Mouse (Mus musculus) bone marrow, adult 2 months (tissue): ENCODE data around the gene Ube3b. TPM values are rescaled to one million over a fixed set of nuclear protein-coding genes. Genes with fewer than 3 reads are reported as not detected.

Experiments
- H3K27ac ChIP-seq: fragments of 200-500 bp; 2 replicates; pipeline ENCODE4 v1.5.1; 2012; ENCODE audit warnings: low read depth, mild to moderate bottlenecking, control low read depth, inconsistent platforms, low read length; ENCODE audit not compliant: control insufficient read depth, poor library complexity, insufficient read depth
- H3K4me1 ChIP-seq: fragments of 200-500 bp; 2 replicates; pipeline ENCODE4 v1.6.1; 2011; ENCODE audit warnings: low read length; ENCODE audit not compliant: control insufficient read depth, insufficient read depth
- H3K4me3 ChIP-seq: fragments of 200-500 bp; replicated peaks from 2 replicates; pipeline ENCODE3; 2011; ENCODE audit warnings: mild to moderate bottlenecking, low read depth, low read length, control low read depth; ENCODE audit not compliant: control insufficient read depth
- CTCF ChIP-seq: fragments of 200-500 bp; IDR thresholded peaks from 2 replicates; pipeline ENCODE4 v1.5.1; 2011; ENCODE audit warnings: low read length, control low read depth; ENCODE audit not compliant: control insufficient read depth, insufficient read depth
- POLR2A ChIP-seq: fragments of 200-500 bp; IDR thresholded peaks from 2 replicates; pipeline ENCODE4 v1.6.1; 2011; ENCODE audit warnings: low read depth, mild to moderate bottlenecking, control low read depth, low read length, borderline replicate concordance; ENCODE audit not compliant: control insufficient read depth
- WGBS: fragments of 180-500 bp; shearing (Covaris S2); methylation state at CpG from one replicate; pipeline ENCODE4 v1.1.7; 2018; 5-methylcytosine and 5-hydroxymethylcytosine counted together
- polyA plus RNA-seq: library from polyadenylated mRNA; stranded (reverse); fragments of >200 nt; gene quantifications from 2 replicates; pipeline ENCODE4 v1.2.4, GENCODE M21; 2011; ENCODE audit warnings: low replicate concordance; ENCODE audit not compliant: missing spikeins, insufficient read depth, insufficient read length

Ube3b gene
- 27.8 and 51.0 TPM in 2 replicates for polyA plus RNA-seq

DNA sequence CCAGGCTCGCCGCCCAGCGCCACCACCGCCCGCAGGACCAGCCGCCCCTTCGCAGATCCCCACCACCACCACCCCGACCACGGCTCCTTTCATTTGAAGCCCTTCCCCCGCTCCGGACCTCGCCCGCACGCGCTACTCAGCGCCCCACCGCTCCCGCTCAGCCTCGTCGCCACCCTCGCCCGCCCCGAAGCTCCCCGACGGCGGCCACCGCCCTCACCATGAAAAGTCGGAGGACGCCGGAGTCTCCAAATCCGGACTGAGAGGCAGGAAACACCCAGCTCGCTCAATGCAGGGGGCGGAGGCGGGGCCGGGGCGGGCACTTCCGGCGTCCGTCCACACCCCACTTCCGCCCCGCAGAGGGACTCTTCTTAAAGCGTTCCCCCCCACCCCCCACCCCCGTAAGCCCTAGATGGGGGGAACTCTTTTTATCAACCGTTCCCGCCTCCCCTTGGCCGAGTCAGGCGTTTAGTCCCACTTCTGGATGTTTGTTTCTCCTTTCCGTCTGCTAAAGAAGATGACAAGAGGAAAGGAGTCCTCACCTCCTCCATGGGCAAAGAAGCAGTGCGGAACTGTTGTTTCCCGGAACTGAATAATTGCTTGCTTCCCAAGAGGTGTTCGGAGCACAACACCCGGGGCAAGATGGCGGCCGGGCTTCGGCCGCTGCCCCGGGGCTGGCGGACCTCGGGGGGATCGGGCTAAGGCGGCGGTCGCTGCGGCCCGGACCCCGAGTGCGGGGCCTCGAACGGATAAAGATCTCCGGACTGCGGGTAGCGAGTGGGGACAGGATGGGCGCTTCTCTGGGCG, at the start of gene Ube3b, which contains the start of gene Kctd10:
TSS of gene Ube3b (plus strand) at position 399 of the 804 bp plus-strand sequence.
TSS of gene Kctd10 (minus strand) at position 300 of the 804 bp plus-strand sequence.
- Histone ChIP-seq H3K4me3 (peak within 1 kb of the TSS; percentile 83), H3K27ac (peak within 1 kb of the TSS; percentile 94), H3K4me1 (peaks cover 6% of the 10 kb centered on the region)
- TF ChIP-seq POLR2A: peak; percentile 85; the same call in 1 of the 2 replicates
- no peak for TF ChIP-seq CTCF
- 1% methylated on average over 74 of the region's 74 CpGs for WGBS

GRCm38 (mm10) chr5:114342996-114343395, 37.4 kb upstream of the Ube3b start:
- Histone ChIP-seq H3K27ac (no peak overlapping the region), H3K4me3 (no peak overlapping the region), H3K4me1 (no peaks in the 10 kb centered on the region; the same call in 1 of the 2 replicates)
- TF ChIP-seq CTCF (no peak), POLR2A (no peak)
- 69% methylated on average over 5 of the region's 5 CpGs for WGBS

DNA sequence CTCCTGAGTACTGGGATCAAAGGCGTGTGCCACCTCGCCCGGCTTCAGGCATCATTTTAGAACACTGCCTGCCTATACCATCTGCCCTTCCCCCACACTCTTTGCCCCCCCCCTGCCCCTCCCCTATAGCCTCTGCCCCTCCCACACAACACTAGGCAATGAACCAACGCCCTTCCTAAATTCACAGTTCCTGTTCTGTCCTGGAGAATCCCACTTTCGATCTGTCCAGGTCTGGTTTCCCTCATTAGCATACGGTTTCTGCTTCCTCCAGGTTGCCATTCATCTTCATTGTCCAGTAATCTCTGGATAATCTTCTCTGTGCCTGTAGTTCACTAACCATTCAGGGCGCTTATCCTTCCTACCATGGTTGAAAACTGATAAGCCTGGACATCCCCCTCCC, 36.8 kb upstream of the Ube3b start:
- TF ChIP-seq CTCF (no peak), POLR2A (no peak)
- WGBS: 67% methylated on average over 7 of the region's 7 CpGs
- Histone ChIP-seq H3K4me3 (no peak overlapping the region), H3K27ac (no peak overlapping the region), H3K4me1 (no peaks in the 10 kb centered on the region; the same call in 1 of the 2 replicates)

- 56% methylated on average over 3 of the region's 3 CpGs for WGBS
- TF ChIP-seq POLR2A: no peak
- no peak for TF ChIP-seq CTCF
These were observed 34.9 kb upstream of the Ube3b start for GRCm38 (mm10) chr5:114345538-114345937.

DNA sequence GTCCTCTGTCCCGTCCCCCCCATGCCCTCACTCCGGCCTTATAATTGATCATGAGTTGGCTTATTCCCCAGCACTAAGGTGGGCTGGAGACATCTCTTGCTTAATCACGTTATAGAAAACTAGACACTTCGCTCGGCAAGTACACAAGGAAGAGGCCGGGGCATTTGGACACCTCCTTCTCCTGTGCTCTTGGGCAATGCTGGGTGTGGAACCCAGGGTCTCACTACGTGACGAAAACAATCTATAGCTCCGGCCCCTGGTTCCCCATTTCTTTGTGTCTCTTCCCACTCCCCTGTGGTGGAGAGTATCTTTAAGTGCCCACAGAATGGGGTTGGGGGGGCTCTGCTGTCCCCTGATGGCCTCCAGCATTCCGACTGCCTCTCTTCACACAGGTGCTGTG, 33.4 kb upstream of the Ube3b start:
- WGBS: 54% methylated on average over 10 of the region's 10 CpGs
- TF ChIP-seq POLR2A (no peak), CTCF (no peak)

More at GRCm38 (mm10) chr5:114345538-114345937, 34.9 kb upstream of the Ube3b start:
- Histone ChIP-seq H3K4me1 (no peaks in the 10 kb centered on the region; the same call in 1 of the 2 replicates), H3K27ac (no peak overlapping the region), H3K4me3 (no peak overlapping the region)

DNA sequence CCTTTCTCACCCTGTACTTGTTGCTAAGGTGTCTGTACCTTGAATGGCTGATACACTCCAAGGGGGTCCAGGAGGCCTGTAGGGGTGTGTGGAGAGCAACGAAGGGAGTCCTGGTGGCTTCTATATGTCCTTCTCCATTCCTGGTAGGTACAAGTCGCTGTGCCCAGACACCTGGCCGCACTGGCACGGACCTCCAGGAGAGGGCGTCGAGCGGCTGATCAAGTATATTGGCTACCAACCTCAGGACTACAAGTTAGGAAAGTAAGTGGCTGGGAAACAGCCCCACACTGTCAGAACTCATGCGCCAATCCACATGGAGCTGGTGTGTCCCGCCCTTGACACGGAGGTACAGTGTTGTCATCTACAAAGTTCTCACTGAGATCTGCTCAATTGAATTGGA, 28.9 kb upstream of the Ube3b start:
- 70% methylated on average over 10 of the region's 10 CpGs for WGBS
- TF ChIP-seq CTCF (peak; percentile 23; the same call in 1 of the 2 replicates), POLR2A (no peak)
- Histone ChIP-seq H3K27ac (no peak overlapping the region), H3K4me1 (no peaks in the 10 kb centered on the region), H3K4me3 (no peak overlapping the region)

More for the DNA sequence above, 33.4 kb upstream of the Ube3b start:
- Histone ChIP-seq H3K4me3 (no peak overlapping the region), H3K4me1 (no peaks in the 10 kb centered on the region; the same call in 1 of the 2 replicates), H3K27ac (0 out of 2 replicates have a peak overlapping the region, but pooled peaks have one; percentile 41)

GRCm38 (mm10) chr5:114356250-114356935, 24.0 kb upstream of the Ube3b start:
- WGBS: 19% methylated on average over 7 of the region's 7 CpGs
- no peak overlapping the region for H3K27ac ChIP-seq
- H3K4me3 ChIP-seq: no peak overlapping the region
- TF ChIP-seq POLR2A: no peak
- TF ChIP-seq CTCF: peak; percentile 48
- H3K4me1 ChIP-seq: no peaks in the 10 kb centered on the region; the same call in 1 of the 2 replicates

DNA sequence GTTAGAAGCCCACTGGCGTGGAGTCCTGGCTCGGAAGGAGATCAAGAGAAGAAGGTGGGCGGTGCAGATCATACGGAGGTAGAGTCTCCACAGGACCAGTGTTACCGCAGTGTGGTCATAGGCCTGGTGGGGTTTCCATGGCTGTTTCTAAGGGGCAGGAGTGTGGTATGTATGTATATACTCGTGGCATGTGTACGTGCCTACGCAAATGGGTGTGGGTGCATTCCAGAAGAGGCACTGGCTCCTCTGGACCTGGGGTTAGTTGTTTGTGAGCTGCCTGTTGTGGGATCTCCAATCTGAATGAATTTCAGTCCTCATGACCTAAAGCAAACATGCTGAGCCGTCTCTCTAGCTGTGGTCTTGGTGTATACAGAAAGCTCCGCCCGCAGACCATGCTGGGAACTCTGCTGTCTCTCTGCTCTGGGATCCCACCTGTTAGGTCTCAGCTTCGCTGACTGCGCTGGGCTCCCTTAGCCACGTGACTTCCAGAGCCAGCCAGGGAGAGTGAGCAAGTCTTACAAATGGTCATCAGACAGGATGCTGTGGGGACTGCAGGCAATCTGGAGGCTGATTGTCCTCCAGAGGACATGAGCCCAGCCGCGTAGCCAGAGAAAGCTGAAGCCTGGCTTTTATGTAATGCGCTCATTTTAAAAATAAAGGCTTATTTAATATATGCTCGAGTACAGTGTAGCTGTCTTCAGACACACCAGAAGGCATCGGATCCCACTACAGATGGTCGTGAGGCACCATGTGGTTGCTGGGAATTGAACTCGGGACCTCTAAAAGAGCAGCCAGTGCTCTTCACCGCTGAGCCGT, 23.3 kb upstream of the Ube3b start:
- TF ChIP-seq POLR2A: no peak
- Histone ChIP-seq H3K4me1 (no peaks in the 10 kb centered on the region; the same call in 1 of the 2 replicates), H3K27ac (no peak overlapping the region), H3K4me3 (no peak overlapping the region)
- WGBS: 71% methylated on average over 23 of the region's 23 CpGs
